Mouse (Mus musculus) bone marrow macrophage, adult 2 months (primary cell): Measurements from ENCODE around the gene Spata2l.

Source experiments
- CTCF ChIP-seq: IDR thresholded peaks from 2 replicates; pipeline ENCODE4 v1.5.1; 2012; ENCODE audit warnings: low read depth, mild to moderate bottlenecking, low read length, moderate library complexity
- POLR2A ChIP-seq: IDR thresholded peaks from 2 replicates; pipeline ENCODE4 v1.6.1; 2012; ENCODE audit warnings: mild to moderate bottlenecking, low read depth, low read length, borderline replicate concordance

GRCm38 (mm10) chr8:123245543-123245942, 9.5 kb upstream of the Spata2l start:
- TF ChIP-seq POLR2A (no peak), CTCF (no peak)
